Mouse (Mus musculus) stomach, embryonic 16.5 days (tissue): Measurements from ENCODE around the gene Xirp2. TPM values are rescaled to one million over a fixed set of nuclear protein-coding genes. Genes with fewer than 3 reads are reported as not detected.

Source experiments
- polyA plus RNA-seq: library from polyadenylated mRNA; unstranded; fragments of >200 nt; fragmentation: Nextera tagmentation; extraction: Ambion mirVana; gene quantifications from 2 replicates; pipeline ENCODE4 v1.2.1, GENCODE M21; 2015

The Xirp2 gene
- polyA plus RNA-seq, 1 experiment from 2014 or later, result 0.10 TPM

Other genes starting within 250 kb of the Xirp2 start
- not detected in 2 replicates for gene Gm21830, start 32.3 kb upstream of the Xirp2 start, polyA plus RNA-seq
- not detected in 2 replicates for gene Gm26727, start 12.8 kb upstream of the Xirp2 start, polyA plus RNA-seq
- gene B3galt1, start 119.9 kb downstream of the Xirp2 start, polyA plus RNA-seq, result 3.9 and 4.3 TPM in 2 replicates